Mouse (Mus musculus) fibroblast of lung, adult 2 months (primary cell): ENCODE measurements at regions not wholly inside any gene's neighbourhood (a gene's known extent, or its start where the extent isn't known, plus 50 kb on each side); places are given as distances from the start of the nearest gene placed in this dataset.

ENCODE experiments used
- DNase-seq: peaks from one replicate; pipeline ENCODE4 v3.0.0-alpha.2; 2011; ENCODE audit warnings: low read depth

DNA sequence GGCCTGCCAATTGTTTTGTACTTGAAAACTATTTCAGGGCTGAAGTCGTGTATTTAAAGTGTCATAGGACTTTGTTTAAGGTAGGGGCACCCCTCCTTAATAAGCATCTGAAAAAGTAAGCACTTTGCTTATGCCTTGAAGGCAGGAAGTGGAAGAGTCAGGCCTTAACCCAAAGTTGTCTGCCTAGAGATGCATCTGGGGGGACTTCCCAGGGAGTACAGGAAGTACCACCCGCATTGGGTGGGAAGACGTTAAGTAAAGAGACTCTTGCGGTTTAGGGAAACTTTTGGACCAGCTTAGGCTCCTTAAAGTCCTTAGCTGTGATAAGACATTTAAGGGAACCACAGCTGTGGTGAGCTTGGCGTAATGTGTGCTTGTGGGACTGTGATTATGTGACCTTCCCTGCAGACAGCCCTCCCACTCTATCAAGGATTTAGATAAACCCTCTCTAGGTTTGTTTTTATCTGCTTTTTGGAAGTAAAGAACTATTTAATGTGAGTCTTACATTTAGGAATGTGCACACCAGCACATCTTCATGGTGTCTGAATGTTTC lies 150.9 kb upstream of the Trib2 start:
- no peak for DNase-seq

DNA sequence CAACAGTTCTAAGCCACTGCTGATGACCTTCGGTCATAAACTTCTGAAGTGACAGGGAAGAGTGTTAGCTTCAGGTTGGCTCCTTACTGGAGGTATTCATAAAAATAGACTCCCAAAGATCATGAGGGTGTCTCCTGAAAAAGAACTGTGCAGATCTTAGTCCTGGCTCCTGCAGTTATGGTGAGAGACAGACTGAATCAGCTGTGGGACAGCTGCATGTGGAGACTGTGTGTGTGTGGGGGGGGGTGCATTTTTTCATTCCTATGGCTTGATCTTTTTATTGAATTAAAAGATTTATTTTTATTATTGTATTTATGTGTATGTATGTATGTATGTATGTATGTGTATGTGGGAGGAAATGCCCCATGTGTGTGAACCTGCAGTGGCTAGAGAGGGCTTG lies 149.9 kb upstream of the Trib2 start:
- DNase-seq: no peak

DNA sequence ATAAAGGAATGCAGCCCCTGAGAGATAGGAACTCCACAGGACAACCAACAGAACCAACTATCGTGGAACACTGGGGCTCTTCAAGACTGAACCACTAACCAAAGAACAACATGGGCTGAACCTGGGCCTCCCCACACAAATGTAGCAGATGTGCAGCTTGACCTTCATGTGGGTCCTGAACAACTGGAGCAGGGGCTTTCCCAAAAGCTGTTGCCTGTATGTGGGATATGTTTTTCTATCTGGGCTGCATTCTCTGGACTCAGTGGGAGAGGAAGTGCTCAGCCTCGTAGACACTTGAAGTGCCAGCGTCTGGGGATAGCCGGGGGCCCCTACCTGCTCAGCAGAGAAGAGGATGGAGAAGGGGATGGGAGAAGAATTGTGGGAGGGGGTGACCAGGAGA lies 149.2 kb upstream of the Trib2 start:
- DNase-seq: no peak

DNA sequence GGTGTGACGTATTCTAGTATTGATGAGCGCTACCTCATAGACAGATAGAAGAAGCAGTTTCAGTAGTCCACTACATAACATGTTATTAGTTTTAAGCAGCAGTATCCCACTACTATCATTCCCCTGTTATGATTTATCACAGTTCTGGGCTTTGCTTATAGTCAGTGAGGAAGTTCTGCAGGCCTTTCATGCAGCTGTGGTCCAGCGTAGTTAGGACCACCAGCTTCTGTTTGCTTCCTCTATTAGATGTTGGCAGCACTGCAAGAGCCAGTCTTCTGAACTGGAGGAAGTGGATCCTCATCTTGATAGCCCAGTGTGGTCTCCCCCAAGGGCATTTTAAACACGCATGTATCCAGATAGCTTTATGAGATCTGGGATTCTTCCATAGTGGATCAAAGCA lies 147.4 kb upstream of the Trib2 start:
- DNase-seq: no peak

DNA sequence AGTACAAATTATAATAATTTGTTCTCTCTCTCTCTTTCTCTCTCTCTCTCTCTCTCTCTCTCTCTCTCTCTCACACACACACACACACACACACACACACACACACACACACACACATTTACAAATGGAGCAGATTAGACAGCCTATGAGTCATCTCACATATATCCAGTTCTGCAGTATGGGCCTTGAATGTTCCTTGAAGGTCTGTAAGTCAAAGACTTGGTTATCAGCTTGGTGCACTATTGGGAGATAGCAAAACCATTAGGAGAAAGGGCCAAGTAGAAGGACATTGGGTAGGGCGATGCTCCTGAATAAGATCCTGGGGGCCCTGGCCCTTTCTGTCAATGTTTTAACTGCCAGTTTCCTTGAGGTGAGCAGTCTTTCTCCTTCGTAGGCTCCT lies 145.1 kb upstream of the Trib2 start:
- DNase-seq: no peak

DNA sequence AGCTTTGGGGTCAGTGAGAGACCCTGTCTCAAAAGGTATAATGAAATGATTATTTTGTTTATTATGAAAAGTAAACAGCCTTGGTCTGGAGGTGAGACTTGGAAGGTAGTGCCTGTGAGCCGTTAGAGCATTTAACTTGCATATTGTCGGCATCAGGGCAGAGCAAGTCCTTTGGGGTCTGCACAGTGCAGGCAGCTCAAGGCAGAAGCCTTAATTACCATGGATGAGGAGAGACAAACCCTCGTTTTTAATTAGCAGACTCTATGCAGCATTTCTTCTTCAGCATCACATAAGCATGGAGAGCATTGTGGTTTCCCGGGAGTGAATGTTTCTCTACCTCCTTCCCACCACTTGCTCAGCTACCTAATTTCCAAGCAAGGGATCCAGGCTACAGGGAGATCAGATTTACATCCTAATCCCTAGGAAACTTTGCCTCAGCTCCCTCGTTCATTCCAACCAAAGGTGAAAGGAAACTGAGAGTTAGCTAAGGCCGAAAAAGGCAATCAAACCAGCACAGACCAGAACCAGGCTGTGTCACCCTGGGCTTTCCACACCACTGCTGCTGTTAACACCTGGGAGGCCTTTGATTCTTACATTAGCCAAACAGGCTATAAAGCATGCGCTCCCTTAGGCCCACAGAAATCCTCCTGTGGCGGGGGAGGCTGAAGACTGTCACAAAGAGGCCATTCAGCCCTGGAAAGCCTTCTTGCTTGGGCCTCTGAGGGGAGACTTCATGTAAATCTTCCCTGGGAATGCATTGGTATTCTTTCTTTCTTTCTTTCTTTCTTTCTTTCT lies 120.9 kb upstream of the Trib2 start:
- DNase-seq: no peak

DNA sequence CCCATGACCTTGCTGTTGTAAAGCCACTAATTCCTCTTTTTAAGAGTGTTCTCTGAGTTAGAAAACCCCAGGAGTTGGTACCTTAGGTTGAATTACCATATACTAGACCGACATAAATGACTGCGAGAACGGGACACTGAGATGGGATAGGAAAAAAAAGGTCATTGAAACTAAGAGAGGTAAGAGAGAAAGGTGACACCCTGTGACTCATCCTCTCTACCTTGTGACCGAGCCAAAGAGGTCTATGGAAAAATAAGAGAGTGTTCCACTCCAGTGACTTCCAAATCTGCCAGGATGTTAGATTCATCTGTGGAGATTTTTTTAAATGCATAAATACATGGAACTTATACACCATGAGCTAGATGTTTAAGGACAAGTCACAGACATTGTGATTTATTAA lies 115.3 kb upstream of the Trib2 start:
- DNase-seq: no peak

DNA sequence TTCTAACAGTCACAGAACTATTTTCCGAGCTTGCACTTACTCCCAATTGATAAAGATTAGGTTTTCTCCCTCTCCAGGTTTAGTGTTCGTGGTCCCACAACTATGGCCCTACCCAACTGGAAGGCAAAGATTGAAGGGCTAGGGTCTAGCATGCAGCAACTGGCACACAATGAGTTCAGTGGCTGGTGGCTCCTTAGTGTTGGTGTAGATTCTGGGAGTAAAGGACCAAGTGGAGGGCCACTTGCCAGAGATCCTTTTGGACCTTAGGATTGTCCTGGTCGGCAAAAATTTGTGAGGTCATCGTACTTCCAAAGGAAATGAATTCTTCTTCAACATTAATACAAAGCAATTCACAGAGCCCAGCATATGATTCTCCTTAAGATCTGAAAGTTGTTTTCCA lies 114.8 kb upstream of the Trib2 start:
- no peak for DNase-seq

DNA sequence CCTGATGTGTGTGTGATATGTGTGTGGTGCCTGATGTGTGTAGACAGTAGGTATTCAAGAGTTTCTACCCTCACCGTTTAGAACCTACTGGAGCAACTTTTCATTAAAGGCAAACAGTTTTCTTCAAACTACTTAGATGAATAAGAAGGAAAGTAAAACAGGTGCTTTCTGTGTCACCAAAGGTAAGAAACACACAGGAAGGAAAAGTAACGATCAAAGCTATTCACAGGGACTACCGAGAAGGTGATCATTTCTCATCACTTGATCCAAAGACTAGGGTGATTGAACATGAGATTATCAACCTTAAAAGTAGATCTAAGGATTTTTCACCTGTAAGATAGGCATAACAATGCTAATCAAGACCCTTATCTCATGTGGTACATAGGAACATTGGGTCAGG lies 113.4 kb upstream of the Trib2 start:
- no peak for DNase-seq

DNA sequence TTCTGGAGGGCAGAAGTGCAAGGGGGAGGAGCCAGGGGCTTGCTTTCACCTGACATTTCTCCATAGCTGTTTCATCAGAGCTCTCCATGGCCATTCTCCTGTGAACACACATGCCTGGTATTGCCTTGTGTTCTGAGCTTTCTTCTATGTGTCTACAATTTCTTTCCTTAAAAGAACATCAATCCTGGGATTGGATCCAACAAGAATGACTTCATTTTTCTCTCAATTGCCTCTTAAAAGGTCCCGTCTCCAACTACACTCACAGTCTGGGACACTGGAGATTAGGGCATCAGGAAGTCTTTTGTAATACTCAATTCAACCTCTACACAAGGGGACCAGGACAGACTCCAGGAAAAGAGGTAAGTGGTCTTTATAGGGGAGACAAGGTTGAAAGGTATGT lies 112.8 kb upstream of the Trib2 start:
- no peak for DNase-seq

DNA sequence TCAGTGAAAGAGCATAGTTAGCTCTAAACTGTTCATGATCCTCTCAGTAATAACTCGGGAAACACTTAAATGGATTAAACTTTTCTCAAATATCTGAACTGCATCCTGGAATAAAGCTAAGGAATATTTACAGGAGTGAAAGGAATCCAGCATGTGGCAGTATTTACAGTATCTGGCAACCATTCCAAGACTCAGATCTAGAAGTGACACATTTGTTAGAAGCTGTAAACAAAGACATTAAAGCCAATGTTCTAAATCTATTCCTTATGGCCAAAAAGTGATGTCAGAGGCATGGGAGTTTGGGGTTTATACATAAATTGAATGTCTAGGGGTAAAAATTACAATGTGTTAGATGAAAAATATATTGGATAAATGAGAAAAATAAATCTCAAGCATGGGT lies 101.6 kb upstream of the Trib2 start:
- no peak for DNase-seq

DNA sequence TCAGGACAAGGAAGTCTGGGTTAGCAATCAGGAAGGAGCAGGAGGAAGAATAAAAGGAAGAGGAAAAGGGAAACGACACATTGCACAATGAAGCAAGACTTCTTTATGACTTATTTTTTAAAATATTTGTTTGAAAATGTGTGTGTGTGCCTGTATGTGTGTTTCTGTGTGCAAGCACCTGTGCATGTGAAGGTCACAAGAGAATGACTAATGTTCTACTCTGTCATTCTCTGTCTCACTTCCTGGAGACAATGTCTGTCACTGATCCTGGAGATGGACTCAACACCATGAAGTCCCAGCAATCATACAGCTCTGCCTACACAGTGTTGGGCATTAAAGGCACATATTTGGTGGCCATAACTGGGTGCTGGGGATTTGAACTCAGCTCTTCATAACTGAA lies 96.2 kb upstream of the Trib2 start:
- DNase-seq: no peak

DNA sequence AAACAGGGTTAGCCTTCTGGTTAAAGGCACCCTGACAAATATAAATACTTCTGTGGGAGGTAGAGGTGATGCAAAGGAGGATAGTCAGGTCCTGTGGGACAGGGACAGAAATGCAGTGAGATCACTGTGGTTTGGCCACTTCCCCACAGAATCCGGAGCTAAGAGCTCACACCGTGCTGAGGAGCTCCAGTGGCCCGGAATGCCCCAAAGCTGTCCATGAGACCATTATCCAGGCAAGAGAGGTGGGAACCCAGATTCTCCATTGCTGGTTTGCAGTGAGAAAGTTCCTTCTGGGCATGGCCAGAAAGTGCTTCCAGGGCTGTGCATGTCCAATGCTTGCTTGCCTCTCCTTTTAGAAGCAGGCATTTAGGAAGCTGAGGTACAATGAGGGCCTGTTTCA lies 95.8 kb upstream of the Trib2 start:
- DNase-seq: no peak

DNA sequence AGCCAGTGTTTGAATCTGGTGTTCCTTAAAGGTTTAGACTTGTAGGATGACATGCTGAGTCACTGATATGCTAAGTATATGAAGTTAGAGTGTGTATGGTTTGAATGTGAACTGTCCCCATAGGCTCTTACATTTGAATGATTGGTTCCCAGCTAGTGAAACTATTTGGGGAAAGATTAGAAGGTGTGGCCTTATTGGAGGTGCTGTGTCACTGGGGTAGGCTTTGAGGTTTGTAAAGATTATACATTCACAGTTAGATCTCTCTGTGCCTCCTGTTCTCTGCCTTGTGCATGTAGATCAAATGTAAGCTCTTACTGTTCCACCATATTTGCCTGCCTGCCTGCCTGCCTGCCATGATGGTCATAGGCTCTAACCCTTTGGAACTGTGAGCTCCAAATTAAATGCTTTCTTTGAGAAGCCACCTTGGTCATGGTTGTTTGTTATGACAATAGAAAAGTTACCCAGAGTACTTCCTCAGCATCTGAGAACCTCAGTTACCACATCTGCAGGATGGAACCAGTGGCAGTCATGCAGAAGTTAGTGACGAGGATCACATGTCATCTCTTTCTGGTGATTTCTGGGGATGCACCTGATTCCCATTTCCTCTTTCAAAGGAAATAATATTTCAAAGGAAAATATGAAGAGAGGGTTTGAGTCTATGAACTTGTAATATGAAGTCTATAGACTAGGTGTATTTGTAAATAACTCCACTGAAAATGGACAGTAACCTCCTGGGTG lies 94.7 kb upstream of the Trib2 start:
- DNase-seq: no peak

DNA sequence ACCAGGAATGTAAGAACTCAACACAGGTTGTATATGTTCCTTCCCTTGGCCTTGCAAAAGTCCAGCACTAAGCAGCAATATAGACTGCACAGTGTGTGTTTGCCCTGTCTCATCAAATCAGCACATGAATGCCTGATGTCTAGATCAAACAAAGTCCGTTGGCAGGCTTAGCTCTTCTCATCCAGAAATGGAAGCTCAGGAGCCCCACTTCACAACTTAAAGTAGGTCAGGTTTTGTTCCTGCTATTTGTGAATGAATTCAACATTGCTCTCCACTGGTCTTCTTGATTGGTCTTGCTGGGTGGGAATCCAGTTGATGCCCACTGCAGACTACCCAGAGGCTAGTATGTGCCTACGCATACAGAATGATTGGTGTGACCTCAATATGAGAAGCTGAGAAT lies 80.8 kb upstream of the Trib2 start:
- DNase-seq: no peak

DNA sequence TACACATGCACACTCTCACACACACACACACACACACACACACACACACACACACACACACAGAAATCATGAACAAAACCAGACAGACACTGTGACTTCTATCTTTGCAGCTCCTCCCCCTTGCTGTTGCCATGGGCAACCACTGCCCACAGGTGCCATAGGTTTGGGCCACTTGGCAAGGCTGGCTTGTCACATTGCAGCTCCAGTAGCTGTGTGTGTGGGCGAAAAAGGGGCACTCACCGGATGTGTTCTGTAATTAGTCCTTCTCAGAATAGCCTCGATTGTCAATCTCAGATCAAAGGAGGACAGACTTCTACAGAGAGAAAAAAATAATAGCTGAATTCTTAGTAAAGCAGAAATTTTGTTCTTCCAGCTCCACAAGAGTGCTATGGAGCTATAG lies 79.8 kb upstream of the Trib2 start:
- DNase-seq: no peak

DNA sequence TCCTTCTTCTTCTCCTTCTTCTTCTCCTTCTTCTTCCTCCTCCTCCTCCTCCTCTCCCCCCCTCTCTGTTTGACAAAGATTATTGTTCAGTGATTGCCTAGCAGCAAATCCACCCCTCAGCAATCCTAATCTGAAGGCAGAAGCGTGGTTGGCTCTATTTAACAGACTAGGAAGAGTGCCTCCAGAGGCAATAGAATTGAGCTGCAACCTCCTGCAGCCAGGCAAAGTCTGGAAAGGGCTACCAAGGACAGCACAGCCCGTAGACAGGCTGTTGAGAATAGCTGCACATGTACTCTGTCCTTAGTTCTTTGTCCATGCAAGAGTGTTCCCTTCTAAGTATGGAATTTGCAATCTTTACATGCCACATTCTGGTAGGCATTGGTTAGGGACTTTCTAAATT lies 78.5 kb upstream of the Trib2 start:
- no peak for DNase-seq

DNA sequence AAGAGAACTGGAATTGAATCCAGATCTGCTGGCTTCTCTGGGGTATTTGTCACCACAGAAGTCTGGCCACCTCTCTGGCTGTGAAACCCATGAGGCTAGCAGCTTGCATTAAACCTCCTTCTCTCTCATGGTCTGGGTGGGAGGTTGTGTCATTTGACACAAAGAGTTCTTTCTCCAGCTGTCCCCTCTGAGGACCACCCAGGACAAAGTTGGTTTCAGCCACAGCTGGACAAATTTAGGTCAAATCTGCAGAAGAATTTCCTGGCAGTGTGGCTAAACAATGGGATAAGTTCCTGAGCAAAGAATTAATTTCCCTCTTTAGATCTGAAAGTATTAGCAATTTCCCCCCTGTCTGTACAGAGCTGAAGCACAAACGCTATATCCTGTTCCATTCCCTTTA lies 73.9 kb upstream of the Trib2 start:
- no peak for DNase-seq

DNA sequence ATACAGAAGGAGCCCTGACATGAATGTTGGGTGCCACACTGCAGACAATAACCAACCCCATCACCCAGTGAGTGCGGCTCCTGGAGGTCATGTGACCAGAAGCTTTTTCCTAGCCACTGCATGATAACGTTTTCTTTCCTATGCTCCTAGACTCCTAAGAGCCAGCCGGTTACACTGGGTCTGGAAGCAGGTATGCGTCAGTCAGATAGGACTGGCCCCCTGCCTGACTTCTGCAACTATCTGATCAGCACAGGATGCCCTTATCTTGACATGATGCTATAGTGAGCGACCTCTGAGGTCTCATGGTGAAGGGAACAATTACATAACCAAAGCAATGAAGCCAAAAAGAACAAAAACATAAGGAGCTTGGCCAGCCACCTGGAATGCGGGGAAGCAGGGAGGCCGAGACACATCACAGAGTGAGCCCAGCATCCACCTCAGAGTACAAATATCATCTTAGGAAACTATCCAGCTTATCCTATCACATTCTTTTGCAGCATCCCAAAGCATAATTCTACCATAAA lies 63.2 kb upstream of the Trib2 start:
- DNase-seq: no peak
